Mouse (Mus musculus): ENCODE measurements at regions not wholly inside any gene's neighbourhood (a gene's known extent, or its start where the extent isn't known, plus 50 kb on each side); places are given as distances from the start of the nearest gene placed in this dataset.
"Not testable (repeated sequence)": the region's sequence is repeated elsewhere in the genome, so short reads cannot be mapped to it uniquely, and the experiment has no call there.

DNA sequence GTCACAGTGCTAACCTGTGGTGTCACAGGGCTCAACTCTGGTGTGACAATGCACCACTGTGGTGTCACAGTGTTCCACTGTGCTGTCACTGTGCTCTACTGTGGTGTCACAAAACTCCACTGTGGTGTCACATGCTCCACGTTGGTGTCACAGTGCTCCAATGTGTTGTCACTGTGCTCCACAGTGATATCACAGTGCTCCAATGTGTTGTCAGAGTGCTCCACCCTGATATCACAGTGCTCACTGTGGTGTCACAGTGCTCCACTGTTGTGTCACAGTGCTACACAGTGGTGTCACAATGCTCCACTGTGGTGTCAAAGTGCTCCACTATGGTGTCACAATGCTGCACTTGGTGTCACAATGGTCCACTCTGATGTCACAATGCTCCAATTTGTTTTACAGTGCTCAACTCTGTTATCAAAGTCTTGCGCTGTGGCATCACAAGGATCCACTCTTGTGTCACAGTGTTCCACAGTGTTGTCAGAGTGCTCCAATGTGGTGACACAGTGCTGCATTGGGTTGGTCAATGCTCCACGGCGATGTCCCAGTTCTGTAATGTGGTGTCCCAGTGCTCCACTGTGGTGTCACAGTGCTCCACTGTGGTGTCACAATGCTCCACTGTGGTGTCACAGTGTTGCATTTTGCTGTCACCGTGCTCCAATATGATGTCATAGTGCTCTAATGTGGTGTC is 92.4 kb upstream of the Scaf8 start:
- H3K4me3 ChIP-seq (replicated peaks; ENCODE audit: low read depth, low read length), result no peak overlapping the region
- H3K27ac ChIP-seq, result no peak overlapping the region
- DNase-seq (ENCODE audit: low spot score), result no peak
- no peaks in the 10 kb centered on the region for H3K27me3 ChIP-seq (ENCODE audit: insufficient read depth, low read length)
- H3K36me3 ChIP-seq (ENCODE audit: insufficient read depth, low read length), result no peaks in the 10 kb centered on the region
- WGBS, result 83% methylated on average over 4 of the region's 5 CpGs
- TF ChIP-seq CTCF (IDR thresholded peaks at IDR 0.05; ENCODE audit: low read depth), result no peak
- H3K9ac ChIP-seq (ENCODE audit: low read depth, low read length), result no peak overlapping the region
- no peaks in the 10 kb centered on the region for H3K4me1 ChIP-seq (replicated peaks; ENCODE audit: insufficient read depth, low read length)
- no peak overlapping the region for H3K4me2 ChIP-seq (ENCODE audit: low read length)
- no peak; the same call in 1 of the 2 replicates for ATAC-seq (replicated peaks; ENCODE audit: low FRiP score, low read depth)
- H3K9me3 ChIP-seq (replicated peaks; ENCODE audit: low read length), result no peaks in the 10 kb centered on the region; the same call in 1 of the 2 replicates

- H3K4me1 ChIP-seq (replicated peaks; ENCODE audit: insufficient read depth, low read length); DNase-seq (ENCODE audit: low spot score); H3K4me3 ChIP-seq (replicated peaks; ENCODE audit: low read depth, low read length); H3K9ac ChIP-seq (ENCODE audit: low read depth, low read length); H3K36me3 ChIP-seq (ENCODE audit: insufficient read depth, low read length); H3K27me3 ChIP-seq (ENCODE audit: insufficient read depth, low read length); H3K9me3 ChIP-seq (replicated peaks; ENCODE audit: low read length); H3K4me2 ChIP-seq (ENCODE audit: low read length); H3K27ac ChIP-seq: not testable (repeated sequence)
- ATAC-seq (replicated peaks; ENCODE audit: low FRiP score, low read depth), result peak; percentile 49; the same call in 1 of the 2 replicates
- 50% methylated on average over 1 of the region's 3 CpGs for WGBS
These were observed 91.9 kb upstream of the Scaf8 start for GRCm38 (mm10) chr17:3022936-3023247.

- Histone ChIP-seq H3K4me3 (replicated peaks; ENCODE audit: low read depth, low read length) (no peak overlapping the region), H3K4me1 (replicated peaks; ENCODE audit: insufficient read depth, low read length) (no peaks in the 10 kb centered on the region), H3K27me3 (ENCODE audit: insufficient read depth, low read length) (no peaks in the 10 kb centered on the region), H3K4me2 (ENCODE audit: low read length) (no peak overlapping the region), H3K9ac (ENCODE audit: low read depth, low read length) (no peak overlapping the region), H3K27ac (no peak overlapping the region), H3K9me3 (replicated peaks; ENCODE audit: low read length) (no peaks in the 10 kb centered on the region), H3K36me3 (ENCODE audit: insufficient read depth, low read length) (no peaks in the 10 kb centered on the region)
- 100% methylated on average over 1 of the region's 1 CpGs for WGBS
- no peak for ATAC-seq (replicated peaks; ENCODE audit: low FRiP score, low read depth)
- TF ChIP-seq CTCF (IDR thresholded peaks at IDR 0.05; ENCODE audit: low read depth), result no peak
- no peak for DNase-seq (ENCODE audit: low spot score)
These were observed 91.3 kb upstream of the Scaf8 start for GRCm38 (mm10) chr17:3023426-3023825.

GRCm38 (mm10) chr17:3026859-3027258 is 87.9 kb upstream of the Scaf8 start:
- not testable (repeated sequence) for H3K4me3 ChIP-seq (replicated peaks; ENCODE audit: low read depth, low read length); H3K4me2 ChIP-seq (ENCODE audit: low read length); H3K9ac ChIP-seq (ENCODE audit: low read depth, low read length); DNase-seq (ENCODE audit: low spot score); H3K4me1 ChIP-seq (replicated peaks; ENCODE audit: insufficient read depth, low read length); H3K27me3 ChIP-seq (ENCODE audit: insufficient read depth, low read length); H3K36me3 ChIP-seq (ENCODE audit: insufficient read depth, low read length); H3K9me3 ChIP-seq (replicated peaks; ENCODE audit: low read length); H3K27ac ChIP-seq
- ATAC-seq (replicated peaks; ENCODE audit: low FRiP score, low read depth), result 0 out of 2 replicates have a peak, but pooled peaks have one; percentile 27
- WGBS, result 71% methylated on average over 1 of the region's 1 CpGs

DNA sequence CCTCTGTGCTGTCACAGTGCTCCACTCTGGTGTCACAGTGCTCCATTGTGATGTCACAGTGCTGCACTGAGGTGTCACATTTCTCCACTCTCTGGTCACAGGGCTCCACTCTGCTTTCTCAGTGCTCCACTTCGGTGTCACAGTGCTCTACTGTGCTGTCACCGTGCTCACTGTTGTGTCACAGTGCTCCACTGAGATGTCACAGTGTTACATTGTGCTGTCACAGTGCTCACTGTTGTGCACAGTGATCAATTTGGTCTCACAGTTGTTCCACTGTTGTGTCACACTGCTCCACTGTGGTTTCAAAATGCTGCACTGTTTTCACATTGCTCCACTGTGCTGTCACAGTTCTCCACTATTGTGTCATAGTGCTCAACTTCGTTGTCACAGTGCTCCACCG is 87.4 kb upstream of the Scaf8 start:
- H3K27me3 ChIP-seq (ENCODE audit: insufficient read depth, low read length), result no peaks in the 10 kb centered on the region
- no peak for ATAC-seq (replicated peaks; ENCODE audit: low FRiP score, low read depth)
- no peaks in the 10 kb centered on the region for H3K36me3 ChIP-seq (ENCODE audit: insufficient read depth, low read length)
- H3K27ac ChIP-seq, result no peak overlapping the region
- H3K9ac ChIP-seq (ENCODE audit: low read depth, low read length), result no peak overlapping the region
- 84% methylated on average over 4 of the region's 4 CpGs for WGBS
- no peaks in the 10 kb centered on the region for H3K9me3 ChIP-seq (replicated peaks; ENCODE audit: low read length)
- no peak overlapping the region for H3K4me2 ChIP-seq (ENCODE audit: low read length)
- TF ChIP-seq CTCF (IDR thresholded peaks at IDR 0.05; ENCODE audit: low read depth), result no peak
- no peak overlapping the region for H3K4me3 ChIP-seq (replicated peaks; ENCODE audit: low read depth, low read length)
- no peaks in the 10 kb centered on the region for H3K4me1 ChIP-seq (replicated peaks; ENCODE audit: insufficient read depth, low read length)
- no peak for DNase-seq (ENCODE audit: low spot score)

GRCm38 (mm10) chr17:3029750-3030149 is 85.0 kb upstream of the Scaf8 start:
- H3K27ac ChIP-seq; DNase-seq (ENCODE audit: low spot score); H3K4me3 ChIP-seq (replicated peaks; ENCODE audit: low read depth, low read length); H3K4me2 ChIP-seq (ENCODE audit: low read length); H3K4me1 ChIP-seq (replicated peaks; ENCODE audit: insufficient read depth, low read length); H3K9ac ChIP-seq (ENCODE audit: low read depth, low read length); H3K9me3 ChIP-seq (replicated peaks; ENCODE audit: low read length); H3K36me3 ChIP-seq (ENCODE audit: insufficient read depth, low read length); H3K27me3 ChIP-seq (ENCODE audit: insufficient read depth, low read length): not testable (repeated sequence)
- 78% methylated on average over 2 of the region's 2 CpGs for WGBS
- peak; percentile 74 for ATAC-seq (replicated peaks; ENCODE audit: low FRiP score, low read depth)

DNA sequence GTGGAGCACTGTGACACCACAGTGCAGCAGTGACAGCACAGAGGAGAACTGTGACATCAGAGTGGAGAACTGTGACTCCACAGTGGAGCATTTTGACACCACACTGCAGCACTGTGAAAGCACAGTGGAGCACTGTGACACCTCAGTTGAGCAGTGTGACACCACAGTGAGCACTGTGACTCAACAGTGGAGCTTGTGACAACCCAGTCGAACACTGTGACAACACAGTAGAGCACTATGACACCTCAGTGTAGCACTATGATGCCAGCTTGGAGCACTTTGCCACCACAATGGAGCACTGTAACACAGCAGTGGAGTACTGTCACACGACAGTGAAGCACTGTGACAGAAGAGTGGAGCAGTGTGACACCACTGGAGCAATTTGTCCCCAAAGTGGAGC is 79.7 kb upstream of the Scaf8 start:
- Histone ChIP-seq H3K9ac (ENCODE audit: low read depth, low read length) (no peak overlapping the region), H3K4me3 (replicated peaks; ENCODE audit: low read depth, low read length) (no peak overlapping the region), H3K27ac (no peak overlapping the region), H3K36me3 (ENCODE audit: insufficient read depth, low read length) (no peaks in the 10 kb centered on the region), H3K27me3 (ENCODE audit: insufficient read depth, low read length) (no peaks in the 10 kb centered on the region), H3K4me2 (ENCODE audit: low read length) (no peak overlapping the region), H3K4me1 (replicated peaks; ENCODE audit: insufficient read depth, low read length) (no peaks in the 10 kb centered on the region), H3K9me3 (replicated peaks; ENCODE audit: low read length) (no peaks in the 10 kb centered on the region)
- ATAC-seq (replicated peaks; ENCODE audit: low FRiP score, low read depth) (no peak), DNase-seq (ENCODE audit: low spot score) (no peak)
- WGBS, result 64% methylated on average over 2 of the region's 2 CpGs
- no peak for TF ChIP-seq CTCF (IDR thresholded peaks at IDR 0.05; ENCODE audit: low read depth)
